Mouse (Mus musculus): Measurements from ENCODE around the gene Hist1h2bp. TPM values are rescaled to one million over a fixed set of nuclear protein-coding genes. Genes with fewer than 3 reads are reported as not detected.
"Not testable (repeated sequence)": the region's sequence is repeated elsewhere in the genome, so short reads cannot be mapped to it uniquely, and the experiment has no call there.

The Hist1h2bp gene
- polyA plus RNA-seq, 1 experiment from 2014 or later = 4.3 TPM

DNA sequence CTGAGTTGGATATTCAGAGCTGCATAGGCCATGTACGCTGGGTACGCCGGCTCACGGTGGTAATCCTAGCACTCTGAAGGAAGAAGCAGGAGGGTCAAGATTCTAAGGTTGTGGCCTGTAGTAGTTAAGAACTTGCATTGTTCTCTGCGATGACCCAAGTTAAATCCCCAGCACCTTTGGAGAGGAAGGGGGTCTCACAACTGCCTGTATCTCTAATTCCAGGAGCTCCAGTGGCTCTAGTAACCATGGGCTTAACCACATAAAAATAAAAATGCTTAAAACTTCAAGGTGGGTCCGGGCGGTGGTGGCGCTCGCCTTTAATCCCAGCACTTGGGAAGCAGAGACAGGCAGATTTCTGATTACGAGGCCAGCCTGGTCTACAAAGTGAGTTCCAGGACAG lies 43.1 kb downstream of the Hist1h2bp start:
- H3K36me3 ChIP-seq (ENCODE audit: control insufficient read depth, insufficient read depth, low read length) = no peaks in the 10 kb centered on the region
- no peak for ATAC-seq (ENCODE audit: low FRiP score, low TSS enrichment)
- H3K9ac ChIP-seq (ENCODE audit: low read depth, low read length) = 0 out of 2 replicates have a peak overlapping the region, but pooled peaks have one; percentile 12
- no peaks in the 10 kb centered on the region for H3K4me1 ChIP-seq (ENCODE audit: control insufficient read depth, insufficient read depth, low read length)
- 93% methylated on average over 10 of the region's 10 CpGs for WGBS
- no peak overlapping the region for H3K4me3 ChIP-seq (ENCODE audit: low read length)
- H3K9me3 ChIP-seq (ENCODE audit: control insufficient read depth, low read length) = no peaks in the 10 kb centered on the region
- H3K27ac ChIP-seq (ENCODE audit: low read depth, low read length) = peak overlapping the region; percentile 30; the same call in 1 of the 2 replicates
- H3K4me2 ChIP-seq (replicated peaks; ENCODE audit: low read depth, low read length) = no peak overlapping the region
- H3K27me3 ChIP-seq (ENCODE audit: control insufficient read depth, insufficient read depth, low read length) = no peaks in the 10 kb centered on the region

GRCm38 (mm10) chr13:21831418-21832394 lies 44.4 kb downstream of the Hist1h2bp start, which contains the start of gene Hist1h4n:
TSS of gene Hist1h4n (minus strand) at chr13:21832196.
- not testable (repeated sequence) for H3K36me3 ChIP-seq (ENCODE audit: control insufficient read depth, insufficient read depth, low read length); H3K9ac ChIP-seq (ENCODE audit: low read depth, low read length); H3K9me3 ChIP-seq (ENCODE audit: control insufficient read depth, low read length); H3K4me1 ChIP-seq (ENCODE audit: control insufficient read depth, insufficient read depth, low read length); H3K27me3 ChIP-seq (ENCODE audit: control insufficient read depth, insufficient read depth, low read length); H3K4me2 ChIP-seq (replicated peaks; ENCODE audit: low read depth, low read length)
- 0 out of 2 replicates have a peak within 1 kb of the TSS, but pooled peaks have one; percentile 59 for H3K27ac ChIP-seq (ENCODE audit: low read depth, low read length)
- 0% methylated on average over 18 of the region's 58 CpGs for WGBS
- peak within 1 kb of the TSS; percentile 10; the same call in 1 of the 2 replicates for H3K4me3 ChIP-seq (ENCODE audit: low read length)
- ATAC-seq (ENCODE audit: low FRiP score, low TSS enrichment) = peak; percentile 88

GRCm38 (mm10) chr13:21833461-21833860 lies 46.2 kb downstream of the Hist1h2bp start, which contains the start of the genes Hist1h2ap and Hist1h2br:
TSS of gene Hist1h2ap (minus strand) at chr13:21833507.
TSS of gene Hist1h2br (plus strand) at chr13:21833743.
- ATAC-seq (ENCODE audit: low FRiP score, low TSS enrichment) = peak; percentile 95
- H3K27ac ChIP-seq (ENCODE audit: low read depth, low read length); H3K4me2 ChIP-seq (replicated peaks; ENCODE audit: low read depth, low read length); H3K27me3 ChIP-seq (ENCODE audit: control insufficient read depth, insufficient read depth, low read length); H3K4me1 ChIP-seq (ENCODE audit: control insufficient read depth, insufficient read depth, low read length); H3K36me3 ChIP-seq (ENCODE audit: control insufficient read depth, insufficient read depth, low read length); H3K4me3 ChIP-seq (ENCODE audit: low read length); H3K9ac ChIP-seq (ENCODE audit: low read depth, low read length); H3K9me3 ChIP-seq (ENCODE audit: control insufficient read depth, low read length): not testable (repeated sequence)
- no CpG with 5 or more reads among the region's 24 CpGs for WGBS

Small RNAs within 50 kb of the gene (microRNA-seq; reads per million reads assigned to microRNA genes)
- gene Gm19658 = not detected
- gene Gm44346 = not detected
- gene Gm44454 = not detected
- not detected for gene Gm44466

Other genes with a start within 250 kb of the Hist1h2bp start
- gene Olfr1366, start 244.7 kb upstream of the Hist1h2bp start, polyA plus RNA-seq (2014; fragmentation: Nextera tagmentation; extraction: Ambion mirVana) = 0.18 and 0.20 TPM in 2 replicates
- gene Olfr1535, start 227.6 kb upstream of the Hist1h2bp start, polyA plus RNA-seq (2014; fragmentation: Nextera tagmentation; extraction: Ambion mirVana) = 0.05 TPM in 1 of 2 replicates, not detected in the other
- gene Olfr1364, start 205.7 kb upstream of the Hist1h2bp start, polyA plus RNA-seq (2014; fragmentation: Nextera tagmentation; extraction: Ambion mirVana) = not detected in 2 replicates
- not detected in 2 replicates for gene Olfr1362, start 173.4 kb upstream of the Hist1h2bp start, polyA plus RNA-seq (2014; fragmentation: Nextera tagmentation; extraction: Ambion mirVana)
- gene Olfr11, start 144.9 kb upstream of the Hist1h2bp start, polyA plus RNA-seq (2014; fragmentation: Nextera tagmentation; extraction: Ambion mirVana) = 0.07 TPM in 1 of 2 replicates, not detected in the other
- gene Olfr1361, start 124.1 kb upstream of the Hist1h2bp start, polyA plus RNA-seq (2014; fragmentation: Nextera tagmentation; extraction: Ambion mirVana) = not detected in 2 replicates
- not detected in 2 replicates for gene Olfr1360, start 110.1 kb upstream of the Hist1h2bp start, polyA plus RNA-seq (2014; fragmentation: Nextera tagmentation; extraction: Ambion mirVana)
- gene Olfr1359, start 89.3 kb upstream of the Hist1h2bp start, polyA plus RNA-seq (2014; fragmentation: Nextera tagmentation; extraction: Ambion mirVana) = not detected in 2 replicates
- 3.3 and 5.5 TPM in 2 replicates for gene Hist1h2bl, start 71.3 kb upstream of the Hist1h2bp start, polyA plus RNA-seq (2014; fragmentation: Nextera tagmentation; extraction: Ambion mirVana)
- gene Hist1h2ai, start 71.0 kb upstream of the Hist1h2bp start, polyA plus RNA-seq (2014; fragmentation: Nextera tagmentation; extraction: Ambion mirVana) = 28.1 and 88.2 TPM in 2 replicates
- 11.7 and 35.9 TPM in 2 replicates for gene Hist1h3h, start 69.8 kb upstream of the Hist1h2bp start, polyA plus RNA-seq (2014; fragmentation: Nextera tagmentation; extraction: Ambion mirVana)
- gene Hist1h2bm, start 65.4 kb upstream of the Hist1h2bp start, polyA plus RNA-seq (2014; fragmentation: Nextera tagmentation; extraction: Ambion mirVana) = 6.8 and 12.6 TPM in 2 replicates
- 2.4 and 2.6 TPM in 2 replicates for gene Hist1h4j, start 52.4 kb upstream of the Hist1h2bp start, polyA plus RNA-seq (2014; fragmentation: Nextera tagmentation; extraction: Ambion mirVana)
- 2.9 and 7.8 TPM in 2 replicates for gene Hist1h4k, start 37.0 kb upstream of the Hist1h2bp start, polyA plus RNA-seq (2014; fragmentation: Nextera tagmentation; extraction: Ambion mirVana)
- 18.5 and 21.7 TPM in 2 replicates for gene Hist1h2ak, start 33.6 kb upstream of the Hist1h2bp start, polyA plus RNA-seq (2014; fragmentation: Nextera tagmentation; extraction: Ambion mirVana)
- gene Hist1h2bn, start 33.3 kb upstream of the Hist1h2bp start, polyA plus RNA-seq (2014; fragmentation: Nextera tagmentation; extraction: Ambion mirVana) = 2.0 and 11.0 TPM in 2 replicates
- 18.8 and 27.0 TPM in 2 replicates for gene Hist1h1b, start 6.8 kb upstream of the Hist1h2bp start, polyA plus RNA-seq (2014; fragmentation: Nextera tagmentation; extraction: Ambion mirVana)
- 212 and 289 TPM in 2 replicates for gene Hist1h3i, start 4.1 kb upstream of the Hist1h2bp start, polyA plus RNA-seq (2014; fragmentation: Nextera tagmentation; extraction: Ambion mirVana)
- 11.0 and 12.2 TPM in 2 replicates for gene Hist1h2an, start 243 bp upstream of the Hist1h2bp start, polyA plus RNA-seq (2014; fragmentation: Nextera tagmentation; extraction: Ambion mirVana)
- gene Hist1h2bq, start 22.7 kb downstream of the Hist1h2bp start, polyA plus RNA-seq (2014; fragmentation: Nextera tagmentation; extraction: Ambion mirVana) = 25.4 and 40.2 TPM in 2 replicates
- 2.5 TPM in 1 of 2 replicates, not detected in the other for gene Hist1h2ao, start 23.0 kb downstream of the Hist1h2bp start, polyA plus RNA-seq (2014; fragmentation: Nextera tagmentation; extraction: Ambion mirVana)
- not detected in 2 replicates for gene Hist1h4m, start 24.3 kb downstream of the Hist1h2bp start, polyA plus RNA-seq (2014; fragmentation: Nextera tagmentation; extraction: Ambion mirVana)
- gene Hist1h4n, start 44.7 kb downstream of the Hist1h2bp start, polyA plus RNA-seq (2014; fragmentation: Nextera tagmentation; extraction: Ambion mirVana) = 23.1 and 41.1 TPM in 2 replicates
- 4,540 and 6,439 TPM in 2 replicates for gene Hist1h2ap, start 46.0 kb downstream of the Hist1h2bp start, polyA plus RNA-seq (2014; fragmentation: Nextera tagmentation; extraction: Ambion mirVana)
- gene Hist1h2br, start 46.3 kb downstream of the Hist1h2bp start, polyA plus RNA-seq (2014; fragmentation: Nextera tagmentation; extraction: Ambion mirVana) = 27.1 and 42.5 TPM in 2 replicates
- 15.5 and 17.9 TPM in 2 replicates for gene Zfp184, start 157.6 kb downstream of the Hist1h2bp start, polyA plus RNA-seq (2014; fragmentation: Nextera tagmentation; extraction: Ambion mirVana)
- 0.36 TPM in 1 of 2 replicates, not detected in the other for gene Pom121l2, start 193.7 kb downstream of the Hist1h2bp start, polyA plus RNA-seq (2014; fragmentation: Nextera tagmentation; extraction: Ambion mirVana)
- not detected in 2 replicates for gene Prss16, start 222.3 kb downstream of the Hist1h2bp start, polyA plus RNA-seq (2014; fragmentation: Nextera tagmentation; extraction: Ambion mirVana)
- 8.6 and 14.9 TPM in 2 replicates for gene Hist1h2ah, start 248.1 kb downstream of the Hist1h2bp start, polyA plus RNA-seq (2014; fragmentation: Nextera tagmentation; extraction: Ambion mirVana)
- 14.1 and 26.0 TPM in 2 replicates for gene Hist1h2bk, start 248.4 kb downstream of the Hist1h2bp start, polyA plus RNA-seq (2014; fragmentation: Nextera tagmentation; extraction: Ambion mirVana)